Mouse (Mus musculus) G1E (cell line): Measurements from ENCODE around the gene Stxbp6. TPM values are rescaled to one million over a fixed set of nuclear protein-coding genes. Genes with fewer than 3 reads are reported as not detected.

ENCODE experiments used
- ATAC-seq: 2 replicates; pipeline ENCODE4 v1.8.0; 2016; ENCODE audit warnings: mild to moderate bottlenecking; ENCODE audit not compliant: insufficient number of reproducible peaks, poor library complexity, low FRiP score, severe bottlenecking; ENCODE audit errors: extremely low read depth
- DNase-seq: peaks from one replicate; pipeline ENCODE4 v3.0.0; 2012; ENCODE audit warnings: low spot score
- H3K27me3 ChIP-seq: 2 replicates; pipeline ENCODE4 v1.6.1; 2012; ENCODE audit warnings: mild to moderate bottlenecking, low read length, inconsistent platforms; ENCODE audit not compliant: insufficient read depth
- H3K36me3 ChIP-seq: replicated peaks from 2 replicates; pipeline ENCODE3; 2012; ENCODE audit warnings: mild to moderate bottlenecking, inconsistent platforms
- H3K4me1 ChIP-seq: 2 replicates; pipeline ENCODE4 v1.6.1; 2012; ENCODE audit warnings: low read depth, low read length, inconsistent platforms, mixed read lengths; ENCODE audit not compliant: insufficient read depth
- H3K4me3 ChIP-seq: 2 replicates; pipeline ENCODE4 v1.5.1; 2012; ENCODE audit warnings: low read depth, mild to moderate bottlenecking, inconsistent platforms, low read length, moderate library complexity, mixed read lengths
- H3K9me3 ChIP-seq: replicated peaks from 2 replicates; pipeline ENCODE4 v1.6.1; 2012; ENCODE audit warnings: inconsistent platforms
- CTCF ChIP-seq: IDR thresholded peaks from 2 replicates; pipeline ENCODE4 v1.5.1; 2012; ENCODE audit warnings: low read depth, low read length, inconsistent platforms, mixed read lengths
- GATA1 ChIP-seq: IDR thresholded peaks from 2 replicates; pipeline ENCODE4 v1.6.1; 2012; ENCODE audit warnings: borderline replicate concordance, low read length, inconsistent platforms, mixed read lengths
- GATA2 ChIP-seq: IDR thresholded peaks from 2 replicates; pipeline ENCODE4 v1.6.1; 2012; ENCODE audit warnings: low read depth, low read length, inconsistent platforms, borderline replicate concordance
- POLR2AphosphoS5 ChIP-seq: IDR thresholded peaks from 2 replicates; pipeline ENCODE4 v1.6.1; 2012; ENCODE audit warnings: low read depth, low read length, inconsistent platforms; ENCODE audit not compliant: insufficient replicate concordance
- TAL1 ChIP-seq: conservative IDR thresholded peaks from 2 replicates; pipeline ENCODE4 v1.6.1; 2012; ENCODE audit warnings: low read depth, low read length, inconsistent platforms, mixed read lengths
- polyA plus RNA-seq: library from polyadenylated mRNA; stranded (reverse); fragments of >175 nt; gene quantifications from 2 replicates; pipeline ENCODE4 v1.2.3, GENCODE M21; 2012
- total RNA-seq, 2 experiments: library from RNA; stranded (forward) in 1 of 2; stranded (reverse) in 1 of 2; fragments of 200-1000 nt in 1 of 2; fragments of >200 nt in 1 of 2; fragmentation: Nextera tagmentation in 1 of 2; gene quantifications; 2 replicates each; pipeline ENCODE4 v1.2.3; 2014 to 2017

Gene Stxbp6
- total and polyA plus RNA-seq, 3 experiments = 0.11 TPM; not detected in 2

- Histone ChIP-seq H3K36me3 (no peaks in the 10 kb centered on the region), H3K4me1 (no peaks in the 10 kb centered on the region), H3K27me3 (no peaks in the 10 kb centered on the region), H3K4me3 (no peak overlapping the region), H3K9me3 (peaks cover 10% of the 10 kb centered on the region)
- ATAC-seq (no peak), DNase-seq (no peak)
- TF ChIP-seq GATA2 (no peak), CTCF (no peak), TAL1 (no peak), GATA1 (no peak), POLR2AphosphoS5 (no peak)
These were observed 107.1 kb downstream of the Stxbp6 start for GRCm38 (mm10) chr12:44967448-44967847.

GRCm38 (mm10) chr12:44957474-44957873, 117.0 kb downstream of the Stxbp6 start:
- Histone ChIP-seq H3K36me3 (no peaks in the 10 kb centered on the region), H3K4me1 (no peaks in the 10 kb centered on the region), H3K4me3 (no peak overlapping the region), H3K9me3 (peaks cover 9% of the 10 kb centered on the region), H3K27me3 (no peaks in the 10 kb centered on the region)
- TF ChIP-seq TAL1 (no peak), GATA1 (no peak), GATA2 (no peak), POLR2AphosphoS5 (no peak), CTCF (no peak)
- ATAC-seq = no peak
- no peak for DNase-seq

- no peak for ATAC-seq
- Histone ChIP-seq H3K4me3 (no peak overlapping the region), H3K4me1 (no peaks in the 10 kb centered on the region), H3K9me3 (peaks cover 9% of the 10 kb centered on the region), H3K36me3 (no peaks in the 10 kb centered on the region), H3K27me3 (no peaks in the 10 kb centered on the region)
- TF ChIP-seq GATA1 = no peak
- TF ChIP-seq TAL1 = no peak
- no peak for TF ChIP-seq CTCF
- DNase-seq = no peak
These were observed 121.4 kb downstream of the Stxbp6 start for GRCm38 (mm10) chr12:44953121-44953520.

GRCm38 (mm10) chr12:44952072-44952471, 122.4 kb downstream of the Stxbp6 start:
- ATAC-seq (no peak), DNase-seq (no peak)
- Histone ChIP-seq H3K4me1 (no peaks in the 10 kb centered on the region), H3K36me3 (no peaks in the 10 kb centered on the region), H3K27me3 (no peaks in the 10 kb centered on the region), H3K9me3 (peaks cover 3% of the 10 kb centered on the region), H3K4me3 (no peak overlapping the region)
- TF ChIP-seq GATA2 = no peak
- no peak for TF ChIP-seq TAL1
- no peak for TF ChIP-seq CTCF
- TF ChIP-seq GATA1 = no peak
- no peak for TF ChIP-seq POLR2AphosphoS5

GRCm38 (mm10) chr12:44950559-44950958, 124.0 kb downstream of the Stxbp6 start:
- ATAC-seq (no peak), DNase-seq (no peak)
- H3K27me3 ChIP-seq = no peaks in the 10 kb centered on the region
- H3K4me1 ChIP-seq = no peaks in the 10 kb centered on the region
- H3K9me3 ChIP-seq = 0 out of 2 replicates have a peak, but pooled peaks cover 2% of the 10 kb centered on the region
- TF ChIP-seq POLR2AphosphoS5 (no peak), GATA1 (no peak), GATA2 (no peak), TAL1 (no peak), CTCF (no peak)
- no peaks in the 10 kb centered on the region for H3K36me3 ChIP-seq
- H3K4me3 ChIP-seq = no peak overlapping the region

- TF ChIP-seq TAL1 = no peak
- no peak for TF ChIP-seq GATA1
- no peak for TF ChIP-seq POLR2AphosphoS5
- TF ChIP-seq CTCF = no peak
- TF ChIP-seq GATA2 = no peak
- Histone ChIP-seq H3K27me3 (no peaks in the 10 kb centered on the region), H3K36me3 (no peaks in the 10 kb centered on the region)
These were observed 126.7 kb downstream of the Stxbp6 start for GRCm38 (mm10) chr12:44947823-44948222.

GRCm38 (mm10) chr12:44940325-44940724, 134.2 kb downstream of the Stxbp6 start:
- Histone ChIP-seq H3K4me3 (no peak overlapping the region), H3K27me3 (no peaks in the 10 kb centered on the region), H3K9me3 (peaks cover 20% of the 10 kb centered on the region), H3K4me1 (no peaks in the 10 kb centered on the region), H3K36me3 (no peaks in the 10 kb centered on the region)
- DNase-seq (no peak), ATAC-seq (no peak)
- TF ChIP-seq GATA1 (no peak), POLR2AphosphoS5 (no peak), GATA2 (no peak), TAL1 (no peak), CTCF (no peak)

More at GRCm38 (mm10) chr12:44947823-44948222, 126.7 kb downstream of the Stxbp6 start:
- no peak overlapping the region for H3K4me3 ChIP-seq
- ATAC-seq (no peak), DNase-seq (no peak)
- peaks cover 7% of the 10 kb centered on the region for H3K9me3 ChIP-seq
- H3K4me1 ChIP-seq = no peaks in the 10 kb centered on the region
